Mouse (Mus musculus) lung, embryonic 14.5 days (tissue): ENCODE measurements around the gene Glg1. TPM values are rescaled to one million over a fixed set of nuclear protein-coding genes. Genes with fewer than 3 reads are reported as not detected.
"Not testable (repeated sequence)": the region's sequence is repeated elsewhere in the genome, so short reads cannot be mapped to it uniquely, and the experiment has no call there.

Experiments used
- ATAC-seq: fragments of 200-750 bp; cut with Nextera tagmentation; 2 replicates; pipeline ENCODE4 v1.8.0; 2017; ENCODE audit warnings: mild to moderate bottlenecking, moderate TSS enrichment, moderate library complexity; ENCODE audit not compliant: insufficient read depth
- DNase-seq: peaks from one replicate; pipeline ENCODE4 v3.0.0-alpha.2; 2015
- H3K27ac ChIP-seq: fragments of 300-500 bp; sonication (generic); 2 replicates; pipeline ENCODE4 v1.5.1; 2014; ENCODE audit warnings: low read depth, mild to moderate bottlenecking, moderate library complexity
- H3K27me3 ChIP-seq: fragments of 300-500 bp; sonication (generic); 2 replicates; pipeline ENCODE4 v1.6.1; 2014; ENCODE audit warnings: low read length, control low read depth; ENCODE audit not compliant: insufficient read depth
- H3K36me3 ChIP-seq: fragments of 300-500 bp; sonication (generic); 2 replicates; pipeline ENCODE4 v1.6.1; 2014; ENCODE audit warnings: control low read depth; ENCODE audit not compliant: insufficient read depth
- H3K4me1 ChIP-seq: fragments of 300-500 bp; sonication (generic); 2 replicates; pipeline ENCODE4 v1.6.1; 2014; ENCODE audit warnings: antibody characterized with exemption, control low read depth; ENCODE audit not compliant: insufficient read depth
- H3K4me2 ChIP-seq: fragments of 300-500 bp; sonication (generic); 2 replicates; pipeline ENCODE4 v1.6.1; 2014; ENCODE audit warnings: mild to moderate bottlenecking
- H3K4me3 ChIP-seq: fragments of 300-500 bp; sonication (generic); 2 replicates; pipeline ENCODE4 v1.5.1; 2014; ENCODE audit warnings: low read depth, low read length
- H3K9ac ChIP-seq: fragments of 300-500 bp; sonication (generic); 2 replicates; pipeline ENCODE4 v1.6.1; 2014
- H3K9me3 ChIP-seq: fragments of 300-500 bp; sonication (generic); 2 replicates; pipeline ENCODE4 v1.6.1; 2016; ENCODE audit warnings: low read depth, low read length, control low read depth
- CTCF ChIP-seq: IDR thresholded peaks from 2 replicates; pipeline ENCODE4 v1.5.1; 2016; ENCODE audit warnings: antibody characterized with exemption, low read depth
- WGBS: fragments of 180-500 bp; shearing (Covaris S2); extraction: QIAGEN DNeasy Blood & Tissue Kit; methylation state at CpG from one replicate; pipeline ENCODE4 v1.1.7; 2014; 5-methylcytosine and 5-hydroxymethylcytosine counted together
- polyA plus RNA-seq: library from polyadenylated mRNA; unstranded; fragments of >200 nt; fragmentation: Nextera tagmentation; extraction: Ambion mirVana; gene quantifications from 2 replicates; pipeline ENCODE4 v1.2.1, GENCODE M21; 2014

The Glg1 gene
- polyA plus RNA-seq = 97.0 and 99.2 TPM in 2 replicates

DNA sequence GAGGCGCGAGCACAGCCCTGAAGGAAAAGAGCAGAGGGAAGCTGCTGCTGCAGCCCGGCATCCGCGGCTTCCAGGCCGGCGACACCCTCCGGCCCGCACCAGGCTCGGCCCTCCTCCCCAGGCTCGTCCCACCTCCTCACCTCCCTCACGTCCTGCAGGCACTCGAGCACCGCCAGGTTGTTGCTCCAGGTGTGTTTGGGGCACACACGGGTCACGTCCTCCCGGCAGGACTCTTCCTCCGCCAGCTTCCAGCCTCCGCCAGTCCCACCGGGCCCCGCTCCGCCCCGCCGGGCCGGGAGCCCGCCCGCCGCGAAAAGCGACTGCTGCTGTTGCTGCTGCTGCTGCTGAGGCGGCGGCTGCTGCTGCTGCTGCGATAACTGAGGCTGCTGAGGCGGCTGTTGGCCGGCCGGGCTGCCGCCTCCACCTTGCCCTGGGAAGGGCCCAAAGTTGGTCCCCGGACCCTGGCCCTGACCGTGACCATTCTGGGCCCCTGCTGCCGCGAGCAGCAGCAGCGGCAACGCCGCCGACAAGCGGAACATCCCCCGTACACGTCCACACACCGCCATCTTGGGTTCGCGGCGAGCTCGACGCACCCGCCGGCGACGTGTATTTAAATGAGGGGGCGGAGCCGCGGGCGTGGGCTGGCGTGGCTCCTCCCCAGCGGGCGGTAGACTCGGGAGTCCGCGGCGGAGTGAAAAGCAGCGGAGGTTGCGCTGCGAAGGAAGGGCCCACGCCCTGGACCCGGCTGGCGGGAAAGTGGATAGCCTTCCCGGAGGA is at the start of gene Glg1:
Glg1 (minus strand) TSS at position 586 of the 777 bp plus-strand sequence.
- peak within 1 kb of the TSS; percentile 84 for H3K9ac ChIP-seq
- H3K4me1 ChIP-seq = peaks cover 5% of the 10 kb centered on the region; the same call in 1 of the 2 replicates
- TF ChIP-seq CTCF = no peak
- no peaks in the 10 kb centered on the region for H3K36me3 ChIP-seq
- H3K27me3 ChIP-seq = no peaks in the 10 kb centered on the region
- DNase-seq (peak; percentile 97), ATAC-seq (peak; percentile 93)
- no peaks in the 10 kb centered on the region for H3K9me3 ChIP-seq
- H3K4me2 ChIP-seq = peak within 1 kb of the TSS; percentile 62
- H3K4me3 ChIP-seq = peak within 1 kb of the TSS; percentile 84
- peak within 1 kb of the TSS; percentile 99 for H3K27ac ChIP-seq
- WGBS = under 1% methylated on average over 76 of the region's 76 CpGs

DNA sequence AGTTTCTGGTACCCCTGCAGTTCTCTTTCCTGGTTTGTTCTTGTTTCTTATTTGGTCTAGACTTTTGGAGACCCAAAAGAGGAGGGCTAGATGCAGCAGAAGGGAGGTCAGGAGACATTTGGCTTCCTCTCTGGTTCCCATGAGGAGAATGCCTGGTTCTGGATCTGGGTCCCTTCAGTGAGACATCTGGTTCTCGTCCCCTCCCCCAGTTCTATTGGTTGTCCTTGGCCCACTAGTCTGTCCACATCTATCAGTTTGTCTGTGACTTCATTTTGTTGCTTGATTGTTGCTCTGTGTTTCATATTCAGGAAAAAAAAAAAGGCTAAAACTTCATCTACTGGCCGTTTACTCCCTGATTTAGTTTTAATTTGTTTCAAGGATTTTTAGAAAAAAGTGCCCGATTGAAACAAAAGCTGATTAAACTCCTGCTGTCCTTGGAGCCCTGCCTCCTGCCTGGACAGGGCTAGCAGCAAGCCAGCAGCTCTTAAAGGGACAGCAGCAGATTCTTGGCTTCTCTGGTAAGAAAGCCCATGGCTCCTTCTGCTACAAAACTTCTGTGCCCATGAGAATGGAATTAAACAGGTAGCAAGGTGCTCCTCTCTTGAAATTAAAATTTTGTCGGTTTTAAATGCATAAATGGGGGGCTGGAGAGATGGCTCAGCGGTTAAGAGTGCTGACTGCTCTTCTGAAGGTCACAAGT is 46.2 kb upstream of the Glg1 start:
- no peaks in the 10 kb centered on the region for H3K27me3 ChIP-seq
- H3K9me3 ChIP-seq = no peaks in the 10 kb centered on the region
- no peak overlapping the region for H3K9ac ChIP-seq
- H3K4me3 ChIP-seq = no peak overlapping the region
- no peak overlapping the region for H3K27ac ChIP-seq
- WGBS = 26% methylated on average over 5 of the region's 5 CpGs
- no peak for TF ChIP-seq CTCF
- ATAC-seq (no peak), DNase-seq (peak; percentile 24)
- no peak overlapping the region for H3K4me2 ChIP-seq
- H3K36me3 ChIP-seq = no peaks in the 10 kb centered on the region
- H3K4me1 ChIP-seq = no peaks in the 10 kb centered on the region

DNA sequence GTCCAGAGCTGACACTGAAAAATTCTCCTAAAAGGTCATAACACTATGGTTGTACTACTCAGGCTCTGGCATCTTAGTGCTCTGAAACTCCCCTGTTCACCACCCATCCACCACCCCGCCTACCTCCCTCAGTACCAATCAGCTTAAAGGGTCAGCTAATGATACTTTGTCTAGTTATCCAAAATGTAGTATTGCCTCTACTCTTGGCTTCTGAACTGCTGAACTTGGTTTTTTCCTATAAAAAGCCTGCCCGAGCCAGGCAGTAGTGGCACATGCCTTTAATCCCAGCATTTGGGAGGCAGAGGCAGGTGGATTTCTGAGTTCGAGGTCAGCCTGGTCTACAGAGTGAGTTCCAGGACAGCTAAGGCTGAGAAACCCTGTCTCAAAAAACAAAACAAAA is 45.3 kb upstream of the Glg1 start:
- H3K4me3 ChIP-seq = no peak overlapping the region
- no peaks in the 10 kb centered on the region for H3K9me3 ChIP-seq
- H3K36me3 ChIP-seq = no peaks in the 10 kb centered on the region
- DNase-seq (no peak), ATAC-seq (no peak)
- H3K4me2 ChIP-seq = no peak overlapping the region
- TF ChIP-seq CTCF = no peak
- no peaks in the 10 kb centered on the region for H3K27me3 ChIP-seq
- no peaks in the 10 kb centered on the region for H3K4me1 ChIP-seq
- 83% methylated on average over 3 of the region's 3 CpGs for WGBS
- H3K9ac ChIP-seq = no peak overlapping the region
- H3K27ac ChIP-seq = no peak overlapping the region

DNA sequence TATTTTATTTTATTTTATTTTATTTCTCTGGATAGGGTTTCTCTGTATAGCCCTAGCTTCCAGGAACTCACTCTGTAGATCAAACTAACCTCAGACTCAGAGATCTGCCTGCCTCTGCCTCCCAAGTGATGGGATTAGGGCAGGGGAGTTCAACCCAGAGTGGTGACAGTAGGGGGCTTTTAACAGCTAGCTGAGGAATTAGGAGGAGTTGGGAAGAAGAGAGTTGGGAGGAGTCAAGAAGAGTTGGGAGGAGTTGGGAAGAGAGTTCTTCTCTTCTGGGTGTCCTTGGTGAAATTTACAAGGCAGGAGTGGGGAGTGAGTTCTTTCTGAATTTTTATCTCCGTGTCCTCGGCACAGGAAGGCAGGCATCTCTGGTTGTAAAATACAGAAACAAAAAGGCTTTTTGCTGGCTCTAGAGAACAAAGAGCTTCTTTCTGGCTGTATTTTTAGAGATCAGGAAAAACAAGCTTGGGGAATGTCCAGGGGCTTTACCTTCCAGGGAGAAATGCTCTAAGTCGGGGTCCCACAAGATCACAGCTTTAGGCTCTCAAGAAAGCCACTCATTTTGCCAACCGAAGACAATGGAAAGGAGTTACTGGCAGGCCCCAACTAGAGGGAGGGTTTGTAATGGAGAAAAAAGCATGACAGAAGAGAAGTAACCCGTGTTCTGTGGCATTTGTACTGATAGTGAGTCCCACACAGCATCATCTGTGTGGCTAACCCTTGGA is 44.2 kb upstream of the Glg1 start:
- H3K27me3 ChIP-seq, H3K4me2 ChIP-seq, H3K27ac ChIP-seq, ATAC-seq, DNase-seq, H3K36me3 ChIP-seq, H3K9me3 ChIP-seq, H3K4me1 ChIP-seq, H3K9ac ChIP-seq, H3K4me3 ChIP-seq: not testable (repeated sequence)
- WGBS = 72% methylated on average over 5 of the region's 5 CpGs

DNA sequence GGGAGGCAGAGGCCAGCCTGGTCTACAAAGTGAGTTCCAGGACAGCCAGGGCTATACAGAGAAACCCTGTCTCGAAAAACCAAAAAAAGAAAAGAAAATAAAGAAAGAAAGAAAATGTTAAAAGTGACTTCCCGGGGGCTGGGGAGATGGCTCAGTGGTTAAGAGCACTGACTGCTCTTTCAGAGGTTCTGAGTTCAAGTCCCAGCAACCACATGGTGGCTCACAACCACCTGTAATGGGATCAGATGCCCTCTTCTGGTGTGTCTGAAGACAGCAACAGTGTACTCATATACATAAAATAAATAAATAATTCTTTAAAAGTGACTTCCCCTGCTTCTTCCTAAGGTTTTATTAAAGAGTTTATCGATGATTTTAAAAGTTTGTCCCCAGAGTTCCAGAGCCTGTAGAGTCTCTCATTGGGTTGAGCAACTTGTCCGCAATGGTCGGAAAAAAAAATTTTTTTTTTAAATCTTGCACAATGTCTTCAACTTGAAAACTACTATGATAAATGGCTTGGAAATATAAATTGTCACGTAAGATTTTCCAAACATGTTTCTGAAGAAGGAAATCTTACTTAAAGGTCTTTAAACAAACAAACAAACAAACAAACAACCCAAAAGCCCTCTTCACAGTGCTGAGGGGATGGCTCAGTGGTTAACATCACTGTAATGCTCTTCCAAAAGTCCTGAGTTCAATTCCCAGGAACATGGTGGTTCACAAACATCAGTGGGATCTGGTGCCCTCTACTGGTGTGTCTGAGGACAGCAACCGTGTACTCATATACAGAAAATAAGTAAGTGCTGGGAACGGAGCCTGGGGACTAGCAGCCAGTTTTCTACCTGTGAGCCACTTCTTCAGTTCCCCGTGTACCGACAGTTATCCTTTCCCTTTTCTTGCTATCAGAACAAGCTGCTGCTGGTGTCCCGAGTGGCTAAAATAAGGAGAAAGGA is 41.9 kb upstream of the Glg1 start:
- peaks cover 6% of the 10 kb centered on the region; the same call in 1 of the 2 replicates for H3K4me1 ChIP-seq
- no peaks in the 10 kb centered on the region for H3K9me3 ChIP-seq
- peaks cover 11% of the 10 kb centered on the region for H3K36me3 ChIP-seq
- no peaks in the 10 kb centered on the region for H3K27me3 ChIP-seq
- ATAC-seq (no peak), DNase-seq (peak; percentile 30)
- H3K4me2 ChIP-seq = peak overlapping the region; percentile 55
- WGBS = 60% methylated on average over 11 of the region's 11 CpGs
- H3K4me3 ChIP-seq = peak overlapping the region; percentile 29
- peak; percentile 54 for TF ChIP-seq CTCF
- no peak overlapping the region for H3K9ac ChIP-seq
- H3K27ac ChIP-seq = peak overlapping the region; percentile 88

DNA sequence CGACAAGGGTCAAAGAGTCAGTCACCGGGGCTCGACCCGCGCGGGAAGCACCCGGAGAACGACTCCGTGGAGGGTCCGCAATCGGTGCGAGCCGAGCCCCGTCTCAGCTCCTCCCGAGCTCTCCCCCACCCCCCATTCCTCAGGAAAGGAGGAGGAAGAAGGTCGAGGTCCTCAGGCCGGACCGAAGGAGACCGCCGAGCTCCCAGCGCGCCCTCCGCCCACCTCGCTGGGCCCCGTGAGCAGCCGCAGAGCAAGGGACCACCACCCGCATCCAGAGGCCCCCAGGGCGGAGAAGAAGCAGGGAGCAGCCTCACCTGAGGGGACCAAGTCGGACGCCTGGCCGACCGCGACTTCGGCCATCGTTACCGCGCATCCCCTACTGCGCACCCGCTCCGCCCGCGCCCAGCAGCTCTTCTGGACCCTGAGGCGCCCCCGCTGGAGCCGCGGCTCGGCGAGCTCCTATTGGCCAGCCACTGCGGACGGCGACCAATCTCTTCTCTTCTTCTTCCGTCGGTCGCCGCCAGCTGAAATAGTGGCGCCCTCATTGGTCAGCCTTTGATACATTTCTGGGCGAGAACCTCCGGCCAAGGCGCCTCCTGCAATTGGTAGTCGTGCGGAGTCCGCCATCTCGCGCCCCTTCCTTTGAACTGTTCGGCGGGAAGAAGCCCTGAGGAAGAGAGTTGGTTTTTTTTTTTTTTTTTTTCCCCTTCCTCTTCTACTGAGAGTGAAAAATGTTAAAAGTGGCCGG is 41.0 kb upstream of the Glg1 start, which contains the start of gene Rfwd3:
Rfwd3 (minus strand) TSS at position 402 of the 748 bp plus-strand sequence.
- Histone ChIP-seq H3K27me3 (no peaks in the 10 kb centered on the region), H3K4me2 (peak within 1 kb of the TSS; percentile 72), H3K27ac (peak within 1 kb of the TSS; percentile 94), H3K9me3 (no peaks in the 10 kb centered on the region), H3K36me3 (peaks cover 20% of the 10 kb centered on the region), H3K4me3 (peak within 1 kb of the TSS; percentile 94), H3K4me1 (peaks cover 6% of the 10 kb centered on the region; the same call in 1 of the 2 replicates), H3K9ac (peak within 1 kb of the TSS; percentile 96)
- DNase-seq (peak; percentile 98), ATAC-seq (peak; percentile 99)
- WGBS = 0% methylated on average over 66 of the region's 67 CpGs
- TF ChIP-seq CTCF = 0 out of 2 replicates have a peak, but pooled peaks have one; percentile 32
